Mouse (Mus musculus) forelimb bud, embryonic 11.5 days (tissue): ENCODE data around the gene Nfu1.

Source experiments
- DNase-seq: peaks from one replicate; pipeline ENCODE4 v3.0.0-alpha.2; 2012; ENCODE audit warnings: low read depth, low spot score

Gene Nfu1

GRCm38 (mm10) chr6:87008887-87009286 is at the start of gene Nfu1:
Gene Nfu1 (plus strand): TSS chr6:87009236.
- DNase-seq, result no peak

- no peak for DNase-seq
Measured at GRCm38 (mm10) chr6:86963987-86964685, 44.9 kb upstream of the Nfu1 start.

GRCm38 (mm10) chr6:86967166-86967565 is 41.9 kb upstream of the Nfu1 start:
- DNase-seq, result no peak

- no peak for DNase-seq
Measured at GRCm38 (mm10) chr6:86973956-86974355, 35.1 kb upstream of the Nfu1 start.

- no peak for DNase-seq
Measured at GRCm38 (mm10) chr6:86978156-86978908, 30.7 kb upstream of the Nfu1 start.

GRCm38 (mm10) chr6:86978909-86979265 is 30.1 kb upstream of the Nfu1 start:
- DNase-seq, result no peak

- no peak for DNase-seq
Measured at GRCm38 (mm10) chr6:86981206-86981605, 27.8 kb upstream of the Nfu1 start.

- no peak for DNase-seq
Measured at GRCm38 (mm10) chr6:86985314-86986106, 23.5 kb upstream of the Nfu1 start.

- DNase-seq, result no peak
Measured at GRCm38 (mm10) chr6:86989576-86989975, 19.5 kb upstream of the Nfu1 start.

GRCm38 (mm10) chr6:86991041-86991440 is 18.0 kb upstream of the Nfu1 start:
- no peak for DNase-seq

- DNase-seq, result no peak
Measured at GRCm38 (mm10) chr6:86992349-86992748, 16.7 kb upstream of the Nfu1 start.

GRCm38 (mm10) chr6:86994254-86994653 is 14.8 kb upstream of the Nfu1 start:
- DNase-seq, result no peak

GRCm38 (mm10) chr6:86996629-86997307 is 12.3 kb upstream of the Nfu1 start:
- DNase-seq, result no peak

- no peak for DNase-seq
Measured at GRCm38 (mm10) chr6:86997360-86997759, 11.7 kb upstream of the Nfu1 start.

GRCm38 (mm10) chr6:87001995-87002394 is 7.0 kb upstream of the Nfu1 start:
- no peak for DNase-seq

- DNase-seq, result peak; percentile 86
Measured at GRCm38 (mm10) chr6:87002521-87003055, 6.4 kb upstream of the Nfu1 start.

- DNase-seq, result no peak
Measured at GRCm38 (mm10) chr6:87004099-87004498, 4.9 kb upstream of the Nfu1 start.

- no peak for DNase-seq
Measured at GRCm38 (mm10) chr6:87005577-87005976, 3.5 kb upstream of the Nfu1 start.

- peak; percentile 93 for DNase-seq
Measured at GRCm38 (mm10) chr6:87009692-87010328, 774 bp downstream of the Nfu1 start.

- DNase-seq, result peak; percentile 67
Measured at GRCm38 (mm10) chr6:87016916-87017315, 7.9 kb downstream of the Nfu1 start.

GRCm38 (mm10) chr6:87018874-87019273 is 9.8 kb downstream of the Nfu1 start:
- no peak for DNase-seq
